Mouse (Mus musculus): Measurements from ENCODE around the gene Nav2.

Nav2 gene

DNA sequence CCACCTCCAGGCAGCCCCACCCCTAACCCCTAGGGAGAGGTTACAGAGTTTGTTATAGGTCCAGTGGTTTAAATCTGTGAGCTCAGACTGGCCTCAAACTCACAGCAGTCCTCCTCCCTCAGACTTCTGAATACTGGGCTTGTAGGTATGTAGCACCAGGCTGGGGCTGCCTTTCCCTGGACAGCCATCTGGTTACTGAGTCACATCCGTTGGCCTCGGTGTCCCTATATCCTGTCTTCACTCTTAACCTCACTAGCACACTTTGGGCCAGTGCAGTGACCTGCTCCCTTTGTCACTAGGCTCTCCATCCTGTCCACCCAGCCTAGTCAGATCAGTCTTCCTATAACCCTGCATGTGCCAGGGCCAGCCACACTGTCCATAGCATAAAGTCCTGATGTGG, 19.8 kb upstream of the Nav2 start:
- no peak for DNase-seq (ENCODE audit: low spot score)

DNA sequence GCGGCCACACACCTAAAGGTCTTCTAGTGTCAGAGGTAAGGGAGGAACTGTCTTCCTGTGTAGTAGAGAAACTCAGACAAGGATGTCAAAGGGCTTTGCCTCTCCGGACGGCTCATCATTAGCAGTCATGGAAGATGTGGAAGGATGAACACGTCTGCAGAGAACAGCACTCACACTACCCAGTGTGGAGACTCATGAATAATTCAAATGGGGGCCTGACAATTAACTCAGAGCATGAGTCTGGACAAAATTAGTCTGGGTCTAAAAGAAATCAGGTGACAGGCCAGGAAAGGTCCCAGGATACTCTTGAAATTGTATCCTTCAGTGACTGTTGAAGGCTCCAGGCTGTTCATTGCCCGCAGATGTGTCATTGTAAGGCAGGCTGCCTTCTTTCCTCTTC, 17.5 kb upstream of the Nav2 start:
- DNase-seq (ENCODE audit: low spot score), result no peak

DNA sequence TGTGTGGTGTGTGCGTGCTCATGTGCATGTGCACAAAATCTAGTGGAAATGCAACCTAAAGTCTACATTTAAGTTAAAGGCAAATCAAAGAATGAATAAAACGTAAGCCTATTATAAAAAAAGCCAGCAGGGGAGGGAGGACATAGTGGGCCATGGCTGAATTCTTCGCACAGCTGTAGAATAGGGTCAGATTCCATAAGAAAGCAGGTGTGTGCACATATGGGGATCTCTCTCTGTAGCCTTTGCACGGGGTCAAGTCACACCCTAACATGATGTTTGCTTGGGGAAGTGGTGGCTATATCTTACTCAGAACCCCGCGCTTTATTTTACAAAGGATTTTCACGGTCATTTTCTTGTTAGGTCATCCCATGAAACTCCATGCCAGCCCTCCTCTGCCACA, 15.4 kb upstream of the Nav2 start:
- DNase-seq (ENCODE audit: low spot score), result no peak

DNA sequence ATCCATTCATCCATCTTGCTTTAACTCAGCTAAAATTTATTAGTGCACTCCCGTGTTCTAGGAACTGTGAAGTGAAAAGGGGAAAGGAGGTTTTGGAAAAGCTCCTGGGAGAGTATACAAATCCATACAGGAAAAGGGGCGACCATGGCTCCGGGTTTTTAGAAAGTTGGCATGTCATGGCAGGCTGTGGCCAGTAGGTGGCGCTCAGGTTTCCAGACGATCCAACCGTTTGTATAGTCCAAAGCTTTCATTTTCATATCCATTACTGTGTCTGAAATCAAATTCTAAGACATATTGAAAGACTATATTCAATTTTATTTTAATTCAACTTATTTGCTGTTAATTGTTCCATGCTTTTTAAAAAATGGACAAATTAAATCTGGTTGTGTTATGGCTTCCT, 14.4 kb upstream of the Nav2 start:
- DNase-seq (ENCODE audit: low spot score), result peak; percentile 54

DNA sequence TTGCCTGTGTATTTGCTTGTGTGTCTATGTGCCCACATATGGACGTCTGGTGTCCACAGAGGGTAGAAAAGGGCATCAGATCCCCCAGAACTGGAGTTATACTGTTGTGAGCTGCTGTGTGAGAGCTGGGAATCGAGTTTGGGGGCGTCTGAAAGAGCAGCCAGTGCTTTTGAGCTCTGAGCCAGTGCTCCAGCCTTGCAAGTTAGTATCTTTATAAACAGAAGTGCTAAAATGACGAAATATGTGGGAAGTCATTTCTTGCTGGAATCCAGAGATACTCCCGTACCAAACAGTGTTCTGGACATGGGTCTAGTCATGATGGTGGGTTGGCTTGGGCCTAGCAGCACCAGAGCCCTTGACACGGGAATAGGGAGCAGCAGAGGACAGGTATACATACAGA, 13.8 kb upstream of the Nav2 start:
- no peak for DNase-seq (ENCODE audit: low spot score)

DNA sequence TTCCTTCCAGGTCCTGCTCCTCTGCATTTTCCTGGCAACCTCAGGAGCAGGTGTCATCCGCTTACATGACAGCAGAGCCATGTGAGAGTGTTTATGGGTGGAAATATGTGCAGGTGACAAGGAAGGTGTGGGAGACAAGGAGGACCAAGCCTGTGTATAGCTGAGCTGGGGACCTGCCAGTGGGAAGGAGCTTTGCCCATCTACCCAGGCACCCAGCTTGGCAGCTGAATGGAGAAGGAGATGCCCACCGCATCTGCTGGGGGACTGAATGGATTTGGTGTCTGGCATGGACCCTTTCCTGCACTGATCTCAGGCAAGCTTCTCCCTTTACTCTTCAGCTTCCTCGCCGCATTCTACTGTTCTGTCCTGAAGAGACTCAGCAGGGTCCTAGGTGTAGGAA, 13.0 kb upstream of the Nav2 start:
- no peak for DNase-seq (ENCODE audit: low spot score)

DNA sequence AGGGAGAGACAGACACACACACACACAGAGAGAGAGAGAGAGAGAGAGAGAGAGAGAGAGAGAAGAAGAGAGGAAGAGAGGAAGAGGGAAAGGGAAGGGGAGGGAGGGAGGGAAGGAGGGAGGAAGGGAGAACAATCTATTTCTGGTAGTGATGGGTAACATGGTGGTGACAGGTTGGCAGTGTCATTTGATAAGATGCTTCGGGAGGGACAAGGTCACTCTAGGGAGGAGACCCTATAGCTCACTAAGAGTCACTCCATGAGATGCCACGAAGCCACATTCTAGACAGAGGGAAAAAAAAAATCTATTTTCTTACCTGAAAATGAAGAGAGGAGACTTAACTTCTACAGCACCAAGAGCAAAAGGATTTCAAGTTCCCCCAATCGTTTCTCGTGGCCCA, 12.5 kb upstream of the Nav2 start:
- DNase-seq (ENCODE audit: low spot score), result no peak

DNA sequence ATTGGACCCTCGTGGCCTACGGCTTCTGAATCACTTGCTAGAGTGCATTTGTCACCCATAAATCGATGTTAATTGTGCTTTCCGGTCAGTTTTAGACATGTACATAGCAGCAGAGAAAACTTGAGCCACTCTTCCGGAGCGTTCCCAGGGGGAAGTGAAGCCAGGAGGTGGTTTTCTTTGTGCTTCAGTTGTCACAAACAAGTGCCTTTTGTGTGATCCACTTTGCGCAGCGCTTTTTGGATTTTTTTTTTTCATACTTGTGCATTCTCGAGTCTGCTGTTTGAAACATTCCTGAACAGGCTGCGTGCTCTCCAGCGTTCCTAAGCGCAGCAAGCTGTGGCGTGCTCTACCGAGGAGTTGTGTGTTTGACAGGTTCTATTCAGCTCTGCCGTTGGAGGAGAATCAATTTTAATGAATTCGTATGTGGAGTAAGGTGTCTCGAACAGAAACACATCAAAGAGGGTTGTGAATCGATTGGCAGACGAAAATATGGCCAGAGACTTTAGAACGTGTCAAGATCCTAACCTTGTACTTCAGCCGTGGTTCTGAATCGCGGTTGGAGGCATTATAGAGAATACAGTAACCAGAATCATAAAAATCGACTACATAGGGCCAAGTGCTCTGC, 10.9 kb upstream of the Nav2 start:
- DNase-seq (ENCODE audit: low spot score), result no peak

DNA sequence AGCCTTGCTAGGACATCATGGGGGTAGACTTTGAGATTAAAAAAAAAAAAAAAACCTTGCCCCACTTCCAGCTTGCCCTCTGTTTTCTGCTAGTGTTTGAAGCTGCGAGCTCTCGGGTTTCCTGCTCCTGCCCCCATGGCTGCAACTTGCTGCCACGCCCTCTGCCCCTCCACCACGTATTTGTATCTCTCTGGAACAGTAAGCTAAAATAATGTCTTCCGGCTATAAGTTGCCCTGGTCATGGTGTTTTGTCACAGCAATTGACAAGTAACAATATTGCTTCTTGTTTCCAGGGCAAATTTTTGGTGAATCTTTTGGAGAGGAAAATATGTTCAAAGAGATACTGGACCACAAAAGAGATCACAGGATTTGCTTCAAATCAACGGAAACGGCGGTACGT, 10.1 kb upstream of the Nav2 start:
- DNase-seq (ENCODE audit: low spot score), result no peak

DNA sequence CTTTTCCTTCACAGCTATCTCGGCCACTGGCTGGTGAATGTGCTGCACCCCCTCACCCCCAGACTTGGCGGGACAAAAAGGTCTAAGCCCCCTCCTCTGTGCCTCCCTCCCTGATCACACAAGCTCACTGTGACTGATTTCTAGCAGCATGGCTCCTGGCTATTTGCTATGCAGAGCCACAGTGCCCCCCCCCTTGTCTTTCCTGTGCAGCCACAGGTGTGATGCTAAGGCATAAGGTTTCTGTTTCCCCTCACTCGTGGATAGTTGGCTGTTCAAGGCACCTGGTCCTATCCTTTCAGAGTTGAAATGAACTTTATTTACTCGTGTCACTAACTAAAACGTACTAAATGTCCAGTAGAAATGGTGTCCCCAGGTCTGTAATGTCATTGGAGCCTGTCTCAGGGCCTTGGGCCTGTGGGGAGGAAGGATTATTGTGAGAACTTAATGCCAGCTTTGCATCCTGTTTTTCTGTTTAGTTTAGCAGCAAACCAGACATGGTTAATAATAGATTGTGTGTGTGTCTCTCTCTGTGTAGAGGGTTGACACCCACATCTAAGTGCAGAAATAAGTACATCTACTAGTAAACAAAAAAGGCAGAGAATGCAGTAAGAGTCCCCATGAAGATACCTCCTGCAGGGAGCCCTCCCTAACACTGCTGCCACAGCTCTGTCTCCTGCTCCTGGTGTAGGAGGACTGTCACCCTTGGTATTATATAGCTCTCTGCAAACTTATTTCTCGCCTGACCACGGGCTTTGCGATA, 7.9 kb upstream of the Nav2 start:
- no peak for DNase-seq (ENCODE audit: low spot score)

DNA sequence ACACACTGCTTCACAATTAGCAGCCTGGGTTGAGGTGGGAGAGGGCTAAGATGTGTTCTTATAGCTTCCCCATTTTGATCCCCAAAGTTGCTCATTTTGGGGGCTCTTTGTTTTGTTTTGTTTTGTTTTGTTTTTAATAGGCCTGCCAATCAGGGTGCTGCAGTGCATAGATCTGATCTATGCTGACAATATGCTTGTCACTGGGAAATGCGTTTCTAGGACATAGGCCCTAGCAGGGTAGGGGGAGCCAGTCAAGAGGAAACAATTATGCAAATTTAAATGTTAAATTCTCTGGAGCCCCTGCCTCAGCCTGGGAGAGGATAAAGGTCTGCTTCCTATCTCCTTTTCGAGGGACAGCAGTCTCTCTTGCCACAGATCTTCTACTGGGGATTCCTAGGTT, 6.1 kb upstream of the Nav2 start:
- no peak for DNase-seq (ENCODE audit: low spot score)

DNA sequence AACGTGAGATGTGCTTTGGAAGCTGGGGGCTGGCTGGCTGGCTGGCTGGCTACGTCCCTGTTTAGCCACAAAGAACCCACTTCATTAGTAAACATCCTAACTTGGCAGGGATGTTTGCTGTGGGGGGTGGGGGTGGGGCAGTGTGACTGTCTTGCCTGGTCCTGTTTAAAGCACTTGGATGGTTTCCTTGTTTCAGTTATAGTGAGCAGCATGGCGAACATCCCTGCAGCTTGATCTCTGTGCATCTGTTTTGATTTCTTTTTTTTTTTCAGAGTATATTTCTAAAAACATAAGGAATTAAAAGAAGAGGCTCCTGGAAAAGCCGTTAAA, 791 bp downstream of the Nav2 start:
- no peak for DNase-seq (ENCODE audit: low spot score)

DNA sequence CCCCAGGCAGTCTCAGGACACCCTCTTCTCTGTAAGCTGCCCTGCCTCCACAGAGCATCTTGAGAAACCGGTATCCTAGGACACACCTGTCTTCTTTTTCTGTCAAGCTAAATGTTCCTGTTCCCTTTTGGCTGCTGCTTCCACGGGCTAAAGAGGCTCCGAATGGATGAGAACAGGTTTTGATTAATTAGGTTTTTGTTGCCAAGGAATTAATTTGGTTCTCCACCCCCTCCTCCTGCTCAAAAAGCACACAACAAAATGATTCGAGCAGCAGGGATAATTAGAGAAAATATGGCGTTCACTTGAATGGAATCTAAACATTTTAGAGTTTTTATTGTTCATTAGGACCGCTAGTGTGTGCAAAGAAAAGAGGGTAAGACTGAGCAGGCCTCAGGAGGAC, 1.8 kb downstream of the Nav2 start:
- no peak for DNase-seq (ENCODE audit: low spot score)

DNA sequence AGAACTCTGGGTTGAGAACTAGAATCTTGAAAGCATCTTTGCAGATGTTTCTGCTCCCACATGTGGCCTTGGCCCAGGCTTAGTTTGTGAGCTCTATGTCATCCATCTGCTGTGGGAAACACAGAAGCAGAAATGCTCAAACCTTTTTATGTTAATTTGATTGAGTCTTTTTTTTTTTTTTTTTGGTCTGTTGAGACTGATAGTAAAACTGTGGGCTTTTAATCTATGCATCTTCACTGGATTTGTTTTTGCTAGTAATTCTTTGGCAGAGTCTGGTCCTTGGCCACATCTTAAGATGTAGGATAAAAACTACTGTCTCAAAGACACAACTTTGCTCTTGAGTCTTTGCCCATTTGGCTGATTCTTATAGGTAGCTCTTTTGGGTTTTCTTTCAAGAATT, 2.6 kb downstream of the Nav2 start:
- DNase-seq (ENCODE audit: low spot score), result no peak

DNA sequence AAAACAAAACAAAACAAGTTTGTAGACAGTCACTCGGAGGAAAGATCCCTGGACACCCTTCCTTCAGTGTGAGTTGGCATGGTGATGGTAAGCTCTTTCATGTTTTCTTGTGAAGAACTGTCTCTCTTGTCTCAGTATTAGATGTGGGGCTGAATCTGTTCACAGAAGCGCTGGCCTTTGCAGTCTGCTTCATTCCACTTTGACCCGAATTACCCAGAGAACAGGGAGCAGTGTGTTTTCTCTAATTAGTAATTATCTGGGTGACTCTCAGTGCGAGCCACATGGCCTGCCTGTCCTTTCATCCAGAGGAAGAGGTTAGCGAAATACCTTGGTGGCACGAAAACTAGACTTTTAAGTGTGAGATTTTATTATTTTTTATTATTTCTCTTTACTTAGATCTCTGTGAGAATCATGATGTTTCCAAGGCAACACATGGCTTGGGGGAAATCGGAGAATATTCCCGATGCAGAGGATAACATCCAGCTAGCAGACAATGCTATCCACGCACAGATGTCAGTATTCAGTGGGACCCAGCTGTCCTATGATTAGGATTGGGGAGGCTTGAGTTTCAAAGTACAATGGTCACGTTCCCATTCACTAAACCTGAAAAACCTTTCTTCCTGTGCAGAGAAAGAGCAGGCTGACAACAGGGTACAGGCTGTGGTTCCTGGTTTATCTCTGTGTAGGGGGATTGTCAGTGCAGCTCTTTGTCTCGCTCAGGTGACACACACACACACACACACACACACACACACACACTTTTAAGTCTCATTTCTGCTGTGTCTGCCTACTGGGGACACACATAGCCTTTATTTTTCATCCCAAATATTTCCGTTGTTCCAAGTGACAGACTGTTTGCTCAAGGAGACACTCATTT, 6.4 kb downstream of the Nav2 start:
- DNase-seq (ENCODE audit: low spot score), result no peak

DNA sequence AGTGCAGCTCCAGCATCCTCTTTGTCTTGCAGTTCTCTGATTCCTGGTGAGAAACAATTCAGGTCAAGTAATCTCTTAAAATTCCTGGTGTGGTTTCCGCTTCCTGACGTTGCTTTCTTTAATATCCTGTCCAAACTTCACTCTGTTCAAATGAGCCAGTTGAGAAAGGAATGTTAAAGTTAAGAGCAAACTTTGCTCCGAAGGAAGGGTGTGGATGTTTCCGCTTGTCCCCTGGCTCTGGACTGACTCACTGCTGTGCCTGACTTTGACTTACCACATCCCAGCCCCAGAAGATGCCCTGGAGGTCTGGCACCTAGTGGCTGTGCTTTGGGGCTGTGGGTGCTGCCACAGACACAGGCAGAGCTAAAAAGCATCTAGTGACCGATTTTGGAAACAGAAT, 8.9 kb downstream of the Nav2 start:
- no peak for DNase-seq (ENCODE audit: low spot score)

DNA sequence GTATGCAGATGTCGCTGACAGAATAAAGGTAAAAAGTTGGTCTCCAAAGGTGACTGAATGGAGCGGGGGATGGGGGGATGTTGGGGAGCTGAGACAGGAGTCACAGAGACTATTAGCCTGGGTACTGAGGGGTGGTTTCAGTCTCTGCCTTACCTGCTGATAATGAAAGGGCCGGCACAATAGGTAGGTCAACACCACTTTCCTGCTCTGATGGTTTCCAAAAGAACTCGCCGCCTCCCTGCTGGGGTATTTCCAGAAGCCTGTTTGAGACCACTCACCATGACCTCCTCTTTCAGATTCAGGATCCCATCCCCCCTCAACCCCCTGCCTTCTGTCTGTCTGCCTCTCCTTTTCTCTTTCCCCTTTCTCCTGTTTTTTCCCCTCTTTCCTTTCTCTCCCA, 9.5 kb downstream of the Nav2 start:
- DNase-seq (ENCODE audit: low spot score), result no peak

DNA sequence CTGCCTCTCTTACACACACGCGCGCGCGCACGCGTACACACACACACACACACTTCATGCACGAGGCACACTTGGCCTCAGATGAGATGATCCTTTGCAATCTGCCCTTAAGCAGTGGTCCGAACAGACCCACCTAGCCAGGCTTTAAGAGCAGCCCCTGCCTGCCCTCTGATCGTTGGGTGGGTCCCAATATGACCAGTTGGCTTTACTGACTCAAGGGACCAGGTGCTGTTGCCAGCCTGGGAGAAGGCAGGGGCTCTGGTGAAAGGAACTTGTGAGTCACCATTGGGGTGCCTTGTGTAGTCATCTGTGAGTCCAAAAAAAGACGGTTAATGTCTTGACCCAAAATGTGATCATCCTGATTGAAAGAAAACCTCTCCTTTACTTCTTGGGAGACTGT, 9.9 kb downstream of the Nav2 start:
- DNase-seq (ENCODE audit: low spot score), result no peak

DNA sequence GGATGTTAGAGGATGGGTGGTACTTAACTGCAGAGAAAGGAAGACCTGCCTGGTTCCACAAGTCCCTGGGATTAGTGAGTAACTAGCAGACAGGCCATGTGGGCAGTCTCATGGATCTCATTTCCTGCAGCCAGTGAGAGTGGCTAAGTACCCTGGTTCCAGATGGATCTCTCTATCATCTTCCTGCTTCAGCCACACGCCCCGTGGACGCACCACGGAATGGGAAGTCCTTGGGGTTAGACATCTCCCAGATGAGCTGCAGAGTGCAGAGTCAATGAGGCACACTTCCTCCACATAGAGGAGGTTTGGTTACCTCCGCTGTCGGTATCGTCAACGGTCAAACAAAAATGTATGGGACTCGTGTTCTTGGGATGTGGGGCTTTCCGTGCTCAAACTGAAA, 15.1 kb downstream of the Nav2 start:
- DNase-seq (ENCODE audit: low spot score), result no peak

DNA sequence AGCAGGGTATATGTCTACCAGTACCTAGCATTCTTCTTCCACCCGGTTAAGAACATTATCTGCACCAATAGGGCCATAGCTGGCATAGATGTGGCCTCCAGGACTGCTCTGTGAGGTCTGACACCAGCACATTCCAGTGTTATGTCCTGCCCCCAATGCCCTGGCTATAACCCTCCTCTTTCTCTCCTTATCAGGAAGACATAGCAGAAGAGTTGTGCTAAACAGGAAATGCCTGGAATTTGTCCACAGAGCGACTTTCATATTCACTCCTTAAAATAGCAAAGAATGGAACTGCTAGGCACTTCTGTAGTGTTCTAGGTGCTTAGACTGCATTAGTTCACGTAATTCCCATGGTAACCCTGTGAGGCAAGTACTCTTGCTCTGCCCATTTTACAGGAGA, 16.7 kb downstream of the Nav2 start:
- DNase-seq (ENCODE audit: low spot score), result no peak

DNA sequence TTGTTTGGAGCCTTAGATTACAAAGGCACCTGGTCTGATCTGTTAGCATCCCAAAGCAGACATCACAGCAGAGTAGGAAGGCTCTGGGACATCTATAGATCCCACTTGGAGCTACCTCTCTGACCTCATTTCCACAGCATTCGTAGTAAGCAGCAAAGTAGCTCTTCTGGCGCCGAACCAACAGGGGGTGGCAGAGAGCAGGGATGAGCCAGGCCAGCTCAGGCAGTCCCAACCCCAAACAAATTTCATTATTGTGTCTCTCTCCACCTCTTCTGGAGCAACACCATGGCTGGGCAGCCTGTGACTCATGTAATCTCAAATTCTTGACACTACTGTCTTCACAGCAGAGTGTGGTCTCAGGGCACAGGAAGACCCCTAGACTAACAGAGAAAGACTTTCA, 19.8 kb downstream of the Nav2 start:
- DNase-seq (ENCODE audit: low spot score), result peak; percentile 13

DNA sequence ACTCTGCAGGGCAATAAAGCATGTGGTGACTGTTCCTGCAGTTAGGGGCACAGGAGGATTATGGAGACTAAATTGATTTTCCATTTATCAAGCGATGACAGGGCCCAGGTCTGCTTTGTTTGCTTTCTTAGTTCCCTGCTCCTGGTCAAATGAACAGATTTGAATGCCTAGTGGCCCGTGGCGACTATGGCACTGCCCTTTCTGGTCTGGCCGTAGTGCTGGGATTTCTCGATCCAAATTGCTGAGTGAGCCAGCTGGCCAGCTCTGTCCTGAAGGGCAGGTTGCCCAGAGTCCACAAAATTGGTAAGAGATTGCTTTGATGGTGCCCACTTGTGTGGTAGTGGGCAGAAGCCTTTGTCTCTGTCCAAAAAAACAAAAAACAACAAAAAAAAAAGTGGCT, 21.9 kb downstream of the Nav2 start:
- DNase-seq (ENCODE audit: low spot score), result no peak

DNA sequence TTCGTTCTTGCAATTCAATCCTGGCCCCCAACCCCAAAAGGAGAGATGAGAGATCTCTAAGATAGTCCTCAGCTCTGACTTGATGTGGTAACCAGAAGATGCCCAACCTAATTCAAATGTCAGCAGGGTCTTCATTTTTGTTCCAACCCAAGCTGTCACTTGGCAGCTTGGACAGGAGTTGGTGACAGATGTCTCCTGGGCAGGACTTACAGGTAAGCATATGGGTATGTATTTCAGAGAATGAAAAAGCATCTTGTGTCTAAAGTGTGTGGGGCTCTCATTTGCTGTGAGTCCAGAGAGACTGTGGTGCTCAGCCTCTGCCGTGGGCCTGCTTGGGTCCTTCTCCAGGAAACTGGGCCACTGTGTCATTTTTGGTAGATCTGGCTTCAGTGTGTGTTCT, 23.6 kb downstream of the Nav2 start:
- no peak for DNase-seq (ENCODE audit: low spot score)
